Mouse (Mus musculus): Measurements from ENCODE around the gene Kirrel3. TPM values are rescaled to one million over a fixed set of nuclear protein-coding genes. Genes with fewer than 3 reads are reported as not detected.

The Kirrel3 gene
- polyA plus RNA-seq, 1 experiment, result 10.9 TPM

DNA sequence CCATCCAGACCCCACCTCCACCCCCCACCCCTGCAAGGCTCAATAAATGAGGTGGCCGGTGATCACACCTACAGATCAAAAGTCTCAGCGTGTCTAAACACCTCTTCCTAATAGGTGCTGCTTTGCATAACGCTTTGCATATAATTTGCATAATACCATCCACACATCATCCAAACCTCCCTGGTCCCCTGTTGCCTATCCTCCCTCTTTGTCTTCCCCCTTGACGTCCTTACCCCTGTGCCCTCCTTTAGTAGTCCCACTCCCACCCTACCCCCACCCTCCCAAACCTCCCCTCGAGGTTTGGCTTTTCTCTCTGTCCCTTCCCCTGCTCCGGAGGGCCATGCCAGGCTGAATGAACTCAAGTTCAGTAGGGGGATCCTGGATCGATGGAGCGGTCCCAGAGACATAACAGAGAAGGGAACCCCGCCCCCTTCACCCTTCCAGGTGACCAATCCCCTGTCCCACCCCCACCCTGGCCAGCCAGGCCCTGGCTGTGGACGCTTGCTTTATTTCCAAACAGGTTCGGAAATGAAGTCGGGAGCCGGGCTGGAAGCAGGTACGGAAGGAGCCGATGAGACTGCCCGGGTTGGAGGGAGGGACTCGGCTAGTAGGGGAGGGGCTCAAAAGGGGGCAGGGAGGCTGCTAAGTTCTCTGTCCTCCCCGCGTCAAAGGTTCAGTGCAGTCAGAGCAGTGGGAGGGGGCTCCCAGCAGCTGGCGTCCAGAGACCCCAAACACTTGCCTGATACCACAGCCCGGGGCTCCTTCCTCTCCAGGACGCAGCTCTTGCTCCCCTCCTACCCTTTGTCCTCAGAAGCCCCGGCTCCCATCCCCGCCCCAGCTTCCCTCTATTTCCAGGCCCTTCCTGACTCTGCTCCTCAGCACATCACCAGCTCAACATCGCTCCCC is 539.1 kb downstream of the Kirrel3 start:
- DNase-seq (ENCODE audit: low read depth), result no peak

DNA sequence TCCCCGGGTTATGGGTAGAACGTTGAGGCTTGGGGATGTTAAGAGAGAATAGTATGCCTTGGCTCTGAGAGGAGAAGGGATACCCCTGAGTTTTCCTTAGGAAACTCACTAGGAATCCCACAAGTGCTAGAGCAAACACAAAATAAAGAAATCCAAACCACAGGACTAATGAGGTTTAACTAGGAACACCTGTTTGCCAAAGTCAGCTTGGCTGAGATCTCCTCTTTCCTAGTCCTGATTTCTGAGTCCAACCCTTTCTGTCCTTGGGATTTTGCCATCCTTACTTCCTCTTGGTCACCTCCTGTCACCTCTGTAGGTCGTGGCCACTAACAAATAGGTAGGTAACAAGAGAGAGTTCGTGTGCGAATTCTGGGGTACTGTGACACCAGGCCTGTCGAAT is 540.6 kb downstream of the Kirrel3 start:
- no peak for DNase-seq (ENCODE audit: low read depth)

GRCm38 (mm10) chr9:35026897-35027311 is 541.2 kb downstream of the Kirrel3 start:
- DNase-seq (ENCODE audit: low read depth), result no peak

- DNase-seq (ENCODE audit: low read depth), result no peak
Observed at GRCm38 (mm10) chr9:35027382-35027997, 541.8 kb downstream of the Kirrel3 start.

- no peak for DNase-seq (ENCODE audit: low read depth)
Observed at GRCm38 (mm10) chr9:35030823-35031222, 545.1 kb downstream of the Kirrel3 start.

DNA sequence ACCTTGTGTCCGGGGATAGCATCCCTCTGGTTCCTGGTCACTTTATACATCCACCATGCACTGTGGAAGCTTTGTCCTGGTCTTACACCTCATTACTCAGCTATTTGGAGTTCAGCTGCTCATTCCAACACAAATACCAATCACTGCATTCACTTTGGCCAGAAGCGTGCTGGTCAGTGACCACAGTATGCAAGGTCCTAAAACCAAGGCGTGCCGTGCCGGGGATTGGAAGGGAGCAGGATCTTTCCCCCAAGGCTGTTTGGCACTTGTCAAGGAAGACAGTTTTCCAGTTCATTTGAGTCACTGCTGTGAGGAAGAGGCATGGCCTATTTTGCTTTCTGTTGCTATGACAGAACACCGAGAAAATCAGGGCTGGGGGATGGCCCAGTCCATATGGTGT is 546.8 kb downstream of the Kirrel3 start:
- no peak for DNase-seq (ENCODE audit: low read depth)

- no peak for DNase-seq (ENCODE audit: low read depth)
Observed at GRCm38 (mm10) chr9:35035074-35035473, 549.4 kb downstream of the Kirrel3 start.

DNA sequence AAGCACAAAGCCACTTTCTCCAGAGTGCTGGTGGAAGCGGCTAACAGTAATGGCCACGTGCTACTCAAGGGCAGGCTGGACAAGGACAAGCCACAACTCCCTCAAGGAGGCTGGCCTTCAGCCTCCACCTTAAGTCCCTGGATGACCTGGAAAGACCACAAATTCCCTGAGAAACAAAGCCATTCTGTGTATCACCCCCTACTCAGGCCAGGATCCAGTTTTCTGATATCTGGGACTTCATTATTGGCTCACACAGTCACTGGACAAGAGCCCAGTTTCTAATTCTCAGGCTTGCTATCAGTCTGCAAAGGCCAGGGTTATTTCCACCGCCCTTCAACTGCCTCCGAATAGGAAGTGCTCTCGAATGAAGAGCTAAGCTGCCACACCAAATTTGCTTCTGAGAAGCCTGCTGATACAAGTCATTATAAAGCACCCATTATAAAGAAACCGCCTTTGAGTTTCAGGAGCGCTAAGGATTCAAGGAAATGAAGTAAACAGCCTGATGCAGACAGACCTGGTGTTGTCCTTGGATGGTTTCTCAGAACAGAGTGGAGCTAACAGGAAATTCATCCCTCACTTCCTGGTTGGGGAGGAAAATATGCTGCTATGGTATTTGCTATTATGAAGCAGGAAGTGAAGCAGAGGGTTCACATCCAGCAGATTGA is 553.4 kb downstream of the Kirrel3 start:
- no peak for DNase-seq (ENCODE audit: low read depth)

- DNase-seq (ENCODE audit: low read depth), result no peak
Observed at GRCm38 (mm10) chr9:35039846-35040245, 554.2 kb downstream of the Kirrel3 start.

GRCm38 (mm10) chr9:35041493-35041892 is 555.8 kb downstream of the Kirrel3 start:
- no peak for DNase-seq (ENCODE audit: low read depth)

- no peak for DNase-seq (ENCODE audit: low read depth)
Observed at GRCm38 (mm10) chr9:35043619-35044018, 557.9 kb downstream of the Kirrel3 start.

DNA sequence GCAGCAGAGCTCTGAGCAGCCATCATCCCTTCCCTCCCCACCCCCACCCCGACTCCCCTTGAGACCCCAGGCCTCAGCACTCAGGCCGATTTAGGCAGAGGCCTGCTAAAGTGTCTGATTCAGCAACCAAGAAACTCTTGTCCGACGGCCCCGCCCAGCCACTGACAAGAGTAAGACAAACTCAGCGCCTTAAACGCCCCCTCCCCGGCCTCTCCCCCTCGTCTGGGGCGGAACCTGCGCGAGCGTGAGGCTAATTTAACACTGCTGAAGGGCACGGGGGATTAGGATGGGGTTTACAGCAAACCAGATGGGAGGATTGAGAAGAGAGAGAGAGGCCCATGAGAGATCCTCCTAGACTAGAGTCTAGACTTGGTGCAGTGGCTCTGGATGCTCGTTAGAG is 558.8 kb downstream of the Kirrel3 start:
- DNase-seq (ENCODE audit: low read depth), result no peak

GRCm38 (mm10) chr9:35045031-35045531 is 559.4 kb downstream of the Kirrel3 start:
- no peak for DNase-seq (ENCODE audit: low read depth)

GRCm38 (mm10) chr9:35045756-35046155 is 560.1 kb downstream of the Kirrel3 start:
- no peak for DNase-seq (ENCODE audit: low read depth)

DNA sequence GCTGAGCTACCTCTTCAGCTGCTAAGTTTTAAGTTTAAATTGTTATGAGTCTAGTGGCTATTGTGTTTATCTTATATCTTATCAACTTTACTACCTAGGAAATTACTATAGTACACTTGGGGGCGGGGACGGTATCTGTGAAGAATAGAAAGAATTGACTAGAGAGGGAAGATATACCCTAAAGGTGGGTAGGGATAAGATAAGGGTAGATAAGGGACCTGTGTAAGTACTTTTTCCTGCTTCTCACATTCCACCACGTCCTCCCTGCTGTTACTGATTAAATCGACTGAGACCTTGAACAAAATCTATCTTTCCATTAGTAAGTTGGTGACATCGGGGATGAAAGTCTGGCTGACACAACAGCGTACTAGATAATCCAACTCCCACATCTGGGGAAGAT is 562.8 kb downstream of the Kirrel3 start:
- no peak for DNase-seq (ENCODE audit: low read depth)

- DNase-seq (ENCODE audit: low read depth), result no peak
Observed at GRCm38 (mm10) chr9:35049891-35050527, 564.3 kb downstream of the Kirrel3 start.

DNA sequence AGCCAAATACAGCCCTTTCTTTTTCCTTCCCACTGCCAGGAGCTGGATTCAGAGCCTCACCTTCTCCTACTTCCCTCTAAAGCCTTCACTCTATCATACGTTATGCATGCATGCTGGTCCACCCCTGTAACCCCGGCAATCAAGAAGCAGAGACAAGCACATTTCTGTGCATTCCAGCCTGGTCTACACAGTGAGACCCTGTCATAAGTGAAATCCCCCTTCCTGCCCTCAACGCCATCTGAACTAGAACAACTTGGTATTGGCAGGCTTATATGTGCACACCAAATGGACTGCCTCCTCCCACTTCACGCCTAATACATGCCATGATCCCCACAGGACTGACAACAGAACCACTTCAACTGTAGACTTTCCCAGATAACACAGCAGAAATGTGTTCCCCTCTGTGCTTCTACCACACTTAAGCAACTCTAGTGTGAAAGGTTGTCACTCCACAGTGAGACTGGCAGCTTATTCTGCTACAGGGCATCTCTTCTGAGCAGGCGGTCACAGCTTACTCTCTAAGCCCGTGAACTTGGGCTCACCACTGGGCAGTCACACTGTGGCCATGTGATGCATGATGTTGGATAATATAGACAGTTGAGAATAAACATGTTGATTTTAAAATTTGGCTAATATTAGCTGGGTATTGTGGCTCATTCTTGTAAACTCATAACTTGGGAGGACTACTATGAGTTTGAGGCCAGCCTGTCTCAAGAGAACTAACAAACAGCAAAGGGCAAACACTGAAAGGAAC is 565.2 kb downstream of the Kirrel3 start:
- no peak for DNase-seq (ENCODE audit: low read depth)

- peak; percentile 70 for DNase-seq (ENCODE audit: low read depth)
Observed at GRCm38 (mm10) chr9:35051666-35052065, 566.0 kb downstream of the Kirrel3 start.

DNA sequence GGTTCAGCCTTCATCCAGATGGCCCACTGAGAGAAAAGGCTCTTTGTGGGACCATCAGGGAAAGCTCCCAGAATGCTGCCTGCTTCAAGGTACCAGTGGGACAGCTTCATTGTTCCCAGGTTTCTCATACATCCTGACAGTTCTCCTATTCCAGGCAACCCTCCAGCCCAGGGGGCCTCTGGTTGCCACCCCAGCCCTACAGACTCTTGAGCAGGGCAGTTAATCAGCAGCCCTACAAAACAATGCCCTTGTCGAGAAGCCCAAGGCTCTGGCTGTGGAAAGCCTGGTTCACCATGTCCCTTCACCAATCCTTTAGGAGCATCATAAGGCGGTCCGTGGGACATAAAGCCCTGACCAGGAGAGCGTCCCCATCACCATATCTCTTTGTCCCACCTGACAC is 567.0 kb downstream of the Kirrel3 start:
- DNase-seq (ENCODE audit: low read depth), result no peak

- no peak for DNase-seq (ENCODE audit: low read depth)
Observed at GRCm38 (mm10) chr9:35053081-35053480, 567.4 kb downstream of the Kirrel3 start.

DNA sequence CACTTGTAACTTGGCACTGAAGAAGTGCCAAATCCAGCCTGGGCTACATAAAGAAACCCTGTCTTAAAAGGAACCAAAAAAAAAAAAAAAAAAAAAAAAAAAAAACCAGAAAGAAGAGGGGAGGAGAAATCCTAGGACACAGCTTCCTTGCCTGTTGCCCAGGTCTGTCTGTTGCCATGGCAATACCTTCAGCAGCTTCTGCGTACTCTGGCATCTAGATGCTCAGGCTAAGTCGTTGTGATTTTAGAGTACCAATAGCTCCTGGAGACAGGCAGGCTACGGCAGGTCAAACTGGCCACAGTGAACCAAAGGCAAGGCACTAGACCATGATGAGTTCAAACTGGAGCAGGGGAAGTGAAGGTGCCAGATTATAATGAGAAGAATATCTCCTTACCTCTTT is 568.0 kb downstream of the Kirrel3 start:
- no peak for DNase-seq (ENCODE audit: low read depth)

Data from gonadal fat pad, adult 2 months (tissue).